In genomic region chr1:82291151-82291797, GRCm38 (mm10) we compare ENCODE assay signal across 8 mouse cellular contexts. TPM values are rescaled to one million over a fixed set of nuclear protein-coding genes. Genes with fewer than 3 reads are reported as not detected.
DNase-seq lines count a peak whose midpoint lies in the region; ATAC-seq and TF ChIP-seq lines count a peak whose summit lies in the region.

Gene Irs1, minus strand, starts transcription at chr1:82291416.

- ATAC-seq in embryonic facial prominence, embryonic 11.5 days (replicated peaks; ENCODE audit: insufficient number of reproducible peaks, low FRiP score, low TSS enrichment, low read depth) = peak; percentile 90
- peak; percentile 80 for ATAC-seq in intestine, postnatal 0 days

- intact Hi-C loops in left cerebral cortex, postnatal 4 days (cut with DNase I) = loop anchor here (5.0 to 10.0 kb wide), 5 partner anchors 141 to 1456 kb away; no protein-coding TSS in a partner anchor

- peak within 1 kb of the TSS; percentile 92 for H3K4me2 ChIP-seq in embryonic facial prominence, embryonic 11.5 days (ENCODE audit: low read depth, low read length)
- H3K4me2 ChIP-seq in intestine, postnatal 0 days (replicated peaks; ENCODE audit: low read depth) = peak within 1 kb of the TSS; percentile 95

- TF ChIP-seq POLR2A in small intestine, adult 2 months (IDR thresholded peaks at IDR 0.05; ENCODE audit: low read depth, low read length) = no peak

- peak within 1 kb of the TSS; percentile 94 for H3K27ac ChIP-seq in embryonic facial prominence, embryonic 11.5 days (replicated peaks; ENCODE audit: low read depth, low read length)
- H3K27ac ChIP-seq in intestine, postnatal 0 days (ENCODE audit: low read depth, low read length) = peak within 1 kb of the TSS; percentile 74
- H3K27ac ChIP-seq in midbrain, embryonic 10.5 days (replicated peaks) = peak within 1 kb of the TSS; percentile 96
- H3K27ac ChIP-seq in small intestine, adult 2 months (ENCODE audit: insufficient read depth, low read depth, low read length) = peak within 1 kb of the TSS; percentile 61

- WGBS in embryonic facial prominence, embryonic 11.5 days = under 1% methylated on average over 28 of the region's 60 CpGs
- under 1% methylated on average over 53 of the region's 60 CpGs for WGBS in intestine, postnatal 0 days
- under 1% methylated on average over 59 of the region's 60 CpGs for WGBS in midbrain, embryonic 10.5 days
- 1% methylated on average over 57 of the region's 60 CpGs for WGBS in small intestine, adult 2 months

- H3K4me3 ChIP-seq in embryonic facial prominence, embryonic 11.5 days (ENCODE audit: low read depth, low read length) = peak within 1 kb of the TSS; percentile 73
- peak within 1 kb of the TSS; percentile 59 for H3K4me3 ChIP-seq in intestine, postnatal 0 days (ENCODE audit: low read depth, low read length)
- peak within 1 kb of the TSS; percentile 81 for H3K4me3 ChIP-seq in midbrain, embryonic 10.5 days
- peak within 1 kb of the TSS; percentile 77 for H3K4me3 ChIP-seq in small intestine, adult 2 months (ENCODE audit: low read depth, low read length)

- H3K9ac ChIP-seq in embryonic facial prominence, embryonic 11.5 days (replicated peaks; ENCODE audit: low read length) = peak within 1 kb of the TSS; percentile 87
- peak within 1 kb of the TSS; percentile 55 for H3K9ac ChIP-seq in intestine, postnatal 0 days (ENCODE audit: low read depth, low read length)

- peak; percentile 66 to 69 for DNase-seq in adrenal gland, postnatal 4 days (ENCODE audit: low spot score in 2 of 2)
- peak; percentile 89 for DNase-seq in embryonic facial prominence, embryonic 11.5 days (ENCODE audit: low spot score)
- peak; percentile 99 for DNase-seq in heart, adult 11 months
- DNase-seq in left cerebral cortex, postnatal 4 days = peak; percentile 88
- DNase-seq in midbrain, embryonic 10.5 days (ENCODE audit: low spot score) = peak; percentile 92
- no peak for DNase-seq in T-cell, adult 2 months (ENCODE audit: low spot score)

- H3K4me1 ChIP-seq in embryonic facial prominence, embryonic 11.5 days (ENCODE audit: control insufficient read depth, insufficient read depth, low read length) = no peaks in the 10 kb centered on the region
- H3K4me1 ChIP-seq in intestine, postnatal 0 days (replicated peaks; ENCODE audit: control insufficient read depth, insufficient read depth, low read length) = 0 out of 2 replicates have a peak, but pooled peaks cover 2% of the 10 kb centered on the region
- H3K4me1 ChIP-seq in midbrain, embryonic 10.5 days = peaks cover 60% of the 10 kb centered on the region
- H3K4me1 ChIP-seq in small intestine, adult 2 months (ENCODE audit: control insufficient read depth, insufficient read depth, insufficient read length, low read length) = peaks cover 16% of the 10 kb centered on the region

- peaks cover 4% of the 10 kb centered on the region for H3K36me3 ChIP-seq in embryonic facial prominence, embryonic 11.5 days (replicated peaks; ENCODE audit: control insufficient read depth, insufficient read depth, low read depth, low read length)
- H3K36me3 ChIP-seq in intestine, postnatal 0 days (ENCODE audit: control insufficient read depth, insufficient read depth) = no peaks in the 10 kb centered on the region
- H3K36me3 ChIP-seq in midbrain, embryonic 10.5 days = peaks cover 28% of the 10 kb centered on the region
- H3K36me3 ChIP-seq in small intestine, adult 2 months (ENCODE audit: control insufficient read depth, insufficient read depth, low read length) = no peaks in the 10 kb centered on the region

- H3K9me3 ChIP-seq in embryonic facial prominence, embryonic 11.5 days (replicated peaks; ENCODE audit: control insufficient read depth, low read length) = no peaks in the 10 kb centered on the region
- no peaks in the 10 kb centered on the region for H3K9me3 ChIP-seq in intestine, postnatal 0 days (ENCODE audit: control insufficient read depth)
- H3K9me3 ChIP-seq in midbrain, embryonic 10.5 days (replicated peaks) = peaks cover 16% of the 10 kb centered on the region

- H3K27me3 ChIP-seq in embryonic facial prominence, embryonic 11.5 days (ENCODE audit: control insufficient read depth, insufficient read depth, low read length) = no peaks in the 10 kb centered on the region
- H3K27me3 ChIP-seq in intestine, postnatal 0 days (replicated peaks; ENCODE audit: control insufficient read depth, insufficient read depth, low read length) = peaks cover 35% of the 10 kb centered on the region
- peaks cover 23% of the 10 kb centered on the region for H3K27me3 ChIP-seq in midbrain, embryonic 10.5 days (ENCODE audit: low read depth, poor library complexity, severe bottlenecking)
- H3K27me3 ChIP-seq in small intestine, adult 2 months (ENCODE audit: control insufficient read depth, insufficient read depth, low read length) = peaks cover 10% of the 10 kb centered on the region

- TF ChIP-seq CTCF in intestine, postnatal 0 days (IDR thresholded peaks at IDR 0.05; ENCODE audit: low read depth) = peak; percentile 71
- 0 out of 2 replicates have a peak, but pooled peaks have one; percentile 5 for TF ChIP-seq CTCF in small intestine, adult 2 months (IDR thresholded peaks at IDR 0.05; ENCODE audit: extremely low read depth, insufficient read length, insufficient replicate concordance, low read depth, low read length)

RNA-seq across cellular contexts. Expression of gene Irs1, which starts in this region (rescaled TPM):
- 10 to 100 TPM; 24.2 to 28.6 TPM for total RNA-seq in adrenal gland, postnatal 4 days (2021)
- polyA plus RNA-seq in embryonic facial prominence, embryonic 11.5 days (2014; fragmentation: Nextera tagmentation; extraction: Ambion mirVana) = 7.9 and 8.3 TPM in 2 replicates
- polyA plus RNA-seq in intestine, postnatal 0 days (2015; fragmentation: Nextera tagmentation; extraction: Ambion mirVana) = 0.70 and 0.95 TPM in 2 replicates
- total RNA-seq in left cerebral cortex, postnatal 4 days (2021) = 10 to 100 TPM; 30.5 to 30.8 TPM
- polyA plus RNA-seq in midbrain, embryonic 10.5 days (2016; fragmentation: Nextera tagmentation; extraction: Ambion mirVana) = 7.3 and 8.4 TPM in 2 replicates
- polyA plus RNA-seq in small intestine, adult 2 months (2012; rRNA removed) = 0.95 and 1.1 TPM in 2 replicates

Comparison
In these comparisons a context has a peak if more than half of its experiments do, and no peak if none do; other contexts are left out.
1. Peak in ATAC-seq, H3K4me3 ChIP-seq, H3K27ac ChIP-seq, H3K9ac ChIP-seq and H3K4me2 ChIP-seq in intestine, postnatal 0 days; RNA of the gene not detected or under 1 TPM.